Mouse (Mus musculus) liver, embryonic 11.5 days (tissue): ENCODE data around the gene Il23a. TPM values are rescaled to one million over a fixed set of nuclear protein-coding genes. Genes with fewer than 3 reads are reported as not detected.
"Not testable (repeated sequence)": the region's sequence is repeated elsewhere in the genome, so short reads cannot be mapped to it uniquely, and the experiment has no call there.

Experiments used
- ATAC-seq: fragments of 200-750 bp; cut with Nextera tagmentation; replicated peaks from 2 replicates; pipeline ENCODE4 v1.8.0; 2017; ENCODE audit warnings: moderate number of reproducible peaks, mild to moderate bottlenecking, moderate TSS enrichment, moderate library complexity; ENCODE audit not compliant: low FRiP score
- DNase-seq: peaks from one replicate; pipeline ENCODE4 v3.0.0-alpha.2; 2017; ENCODE audit warnings: low spot score
- H3K27ac ChIP-seq: fragments of 300-500 bp; sonication (generic); 2 replicates; pipeline ENCODE4 v1.5.1; 2014; ENCODE audit warnings: mild to moderate bottlenecking, low read depth, low read length, control low read depth
- H3K27me3 ChIP-seq: fragments of 300-500 bp; sonication (generic); replicated peaks from 2 replicates; pipeline ENCODE4 v1.6.1; 2014; ENCODE audit warnings: low read length, mixed read lengths; ENCODE audit not compliant: control insufficient read depth, insufficient read depth
- H3K36me3 ChIP-seq: fragments of 300-500 bp; sonication (generic); 2 replicates; pipeline ENCODE4 v1.6.1; 2014; ENCODE audit warnings: mild to moderate bottlenecking, low read length, moderate library complexity, mixed read lengths; ENCODE audit not compliant: control insufficient read depth, insufficient read depth
- H3K4me1 ChIP-seq: fragments of 300-500 bp; sonication (generic); replicated peaks from 2 replicates; pipeline ENCODE4 v1.6.1; 2014; ENCODE audit warnings: low read length, mixed read lengths; ENCODE audit not compliant: control insufficient read depth, insufficient read depth
- H3K4me2 ChIP-seq: fragments of 300-500 bp; sonication (generic); 2 replicates; pipeline ENCODE4 v1.6.1; 2014; ENCODE audit warnings: mild to moderate bottlenecking, control low read depth, moderate library complexity
- H3K4me3 ChIP-seq: fragments of 300-500 bp; sonication (generic); 2 replicates; pipeline ENCODE4 v1.5.1; 2014; ENCODE audit warnings: low read depth, low read length, control low read depth
- H3K9ac ChIP-seq: fragments of 300-500 bp; sonication (generic); 2 replicates; pipeline ENCODE4 v1.6.1; 2014; ENCODE audit warnings: low read depth, low read length, control low read depth
- H3K9me3 ChIP-seq: fragments of 300-500 bp; sonication (generic); 2 replicates; pipeline ENCODE4 v1.6.1; 2016; ENCODE audit warnings: low read length, inconsistent platforms, mixed read lengths; ENCODE audit not compliant: control insufficient read depth
- WGBS: fragments of 180-500 bp; shearing (Covaris S2); extraction: QIAGEN DNeasy Blood & Tissue Kit; methylation state at CpG from one replicate; pipeline ENCODE4 v1.1.7; 2014; 5-methylcytosine and 5-hydroxymethylcytosine counted together
- polyA plus RNA-seq: library from polyadenylated mRNA; unstranded; fragments of >200 nt; fragmentation: Nextera tagmentation; extraction: Ambion mirVana; gene quantifications from 2 replicates; pipeline ENCODE4 v1.2.1, GENCODE M21; 2014

Gene Il23a
- polyA plus RNA-seq, 1 experiment from 2014 or later: 0.12 TPM

DNA sequence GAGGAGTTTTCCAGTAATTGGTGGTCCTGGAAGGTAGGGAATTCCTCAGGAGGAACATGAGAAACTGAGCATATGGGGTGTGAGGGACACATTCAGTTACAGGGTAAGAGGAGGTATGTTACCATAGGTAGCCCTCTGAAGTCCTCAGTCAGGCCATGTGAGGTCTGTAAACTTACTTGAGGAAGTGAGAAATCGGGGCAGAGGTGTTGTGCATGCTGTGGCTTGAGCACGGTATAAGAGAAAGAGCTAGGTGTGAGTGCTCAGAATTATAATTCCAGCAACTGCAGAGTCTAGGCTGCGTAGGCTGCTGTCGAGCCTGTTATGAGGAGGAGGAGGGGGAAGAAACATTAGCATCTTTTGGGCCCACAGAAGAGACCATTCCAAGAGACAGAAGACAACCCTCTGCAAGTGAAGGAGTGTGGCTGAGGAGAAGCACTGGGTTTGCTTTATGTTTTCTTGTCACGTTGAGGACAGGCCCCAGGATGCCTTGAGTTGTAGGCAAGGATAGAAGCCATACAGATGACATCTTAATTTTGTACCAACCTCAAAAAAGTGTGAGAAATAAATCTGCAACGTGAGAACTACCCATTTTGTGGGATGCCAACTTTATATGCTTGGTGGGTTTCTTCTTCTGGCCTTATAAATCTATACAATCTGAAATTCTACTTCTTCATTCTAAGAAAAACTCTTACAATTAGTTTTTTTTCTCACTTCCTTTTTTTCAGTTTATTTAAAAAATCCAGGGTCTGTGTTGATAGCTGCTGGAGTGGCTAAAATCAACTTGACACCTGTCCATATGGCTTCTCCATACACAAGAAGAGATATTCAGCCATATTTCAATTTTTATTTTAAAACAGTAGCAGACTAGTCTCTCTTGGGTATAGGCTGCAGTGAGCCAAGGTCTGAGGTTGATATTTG lies 34.9 kb downstream of the Il23a start:
- WGBS: 77% methylated on average over 6 of the region's 6 CpGs
- DNase-seq: no peak
- Histone ChIP-seq H3K4me2 (no peak overlapping the region), H3K4me3 (no peak overlapping the region), H3K4me1 (no peaks in the 10 kb centered on the region; the same call in 1 of the 2 replicates), H3K27me3 (no peaks in the 10 kb centered on the region), H3K9ac (no peak overlapping the region), H3K36me3 (no peaks in the 10 kb centered on the region), H3K27ac (no peak overlapping the region), H3K9me3 (no peaks in the 10 kb centered on the region)
- ATAC-seq: no peak

DNA sequence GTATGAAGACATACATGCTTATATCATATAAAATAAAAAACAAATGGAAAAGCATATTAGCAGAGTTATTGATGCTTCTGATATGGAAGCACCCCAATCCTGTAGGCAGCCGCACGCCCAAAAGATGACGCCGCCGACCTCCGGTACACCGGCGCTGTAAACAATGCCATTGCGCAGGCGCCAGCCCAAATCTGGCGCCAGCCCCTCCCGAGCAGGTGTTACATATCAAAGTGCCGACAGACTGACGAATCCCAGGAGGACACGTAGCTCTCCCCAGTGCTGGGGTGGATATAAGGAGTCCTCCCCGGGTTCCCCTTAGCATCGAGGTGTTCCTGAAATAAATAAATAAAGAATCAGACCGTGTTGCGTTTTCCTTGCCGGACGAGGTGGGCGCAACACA lies 36.3 kb downstream of the Il23a start:
- ATAC-seq (no peak), DNase-seq (no peak)
- Histone ChIP-seq H3K9me3 (no peaks in the 10 kb centered on the region), H3K4me2 (no peak overlapping the region), H3K9ac (no peak overlapping the region), H3K4me1 (no peaks in the 10 kb centered on the region; the same call in 1 of the 2 replicates), H3K27me3 (no peaks in the 10 kb centered on the region), H3K36me3 (no peaks in the 10 kb centered on the region), H3K4me3 (no peak overlapping the region), H3K27ac (no peak overlapping the region)
- 77% methylated on average over 22 of the region's 22 CpGs for WGBS

- not testable (repeated sequence) for H3K27ac ChIP-seq, H3K4me2 ChIP-seq, DNase-seq, H3K4me1 ChIP-seq, H3K27me3 ChIP-seq, ATAC-seq, H3K4me3 ChIP-seq, H3K9ac ChIP-seq, H3K9me3 ChIP-seq, H3K36me3 ChIP-seq
- WGBS: 80% methylated on average over 7 of the region's 7 CpGs
Observed at GRCm38 (mm10) chr10:128260376-128260775, 38.2 kb downstream of the Il23a start.

GRCm38 (mm10) chr10:128259946-128260345 lies 38.6 kb downstream of the Il23a start:
- Histone ChIP-seq H3K4me1 (no peaks in the 10 kb centered on the region; the same call in 1 of the 2 replicates), H3K4me2 (no peak overlapping the region), H3K27ac (no peak overlapping the region), H3K4me3 (no peak overlapping the region), H3K36me3 (no peaks in the 10 kb centered on the region), H3K9ac (no peak overlapping the region), H3K27me3 (no peaks in the 10 kb centered on the region), H3K9me3 (no peaks in the 10 kb centered on the region)
- 92% methylated on average over 5 of the region's 5 CpGs for WGBS
- ATAC-seq: no peak
- no peak for DNase-seq

GRCm38 (mm10) chr10:128258953-128259352 lies 39.6 kb downstream of the Il23a start:
- DNase-seq: no peak
- no peak overlapping the region for H3K9ac ChIP-seq

DNA sequence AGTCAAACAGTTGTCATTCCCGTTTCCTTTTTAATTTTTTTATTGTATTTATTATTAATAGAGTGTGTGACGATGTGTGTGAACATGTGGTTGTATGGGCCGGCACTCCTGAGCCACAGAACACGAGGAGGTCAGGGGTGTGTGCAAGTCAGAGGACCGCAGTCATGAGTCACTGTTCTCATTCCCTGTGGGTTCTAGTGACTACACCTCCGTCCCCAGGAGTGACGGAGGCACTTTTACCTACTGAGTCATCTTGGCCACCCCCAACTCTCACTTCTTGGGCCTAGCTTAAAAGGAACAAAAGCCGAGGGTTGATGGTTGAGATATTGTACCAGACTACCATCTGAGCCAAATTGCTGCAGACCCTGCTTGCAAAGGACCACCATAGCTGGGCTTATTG lies 42.2 kb downstream of the Il23a start:
- DNase-seq (no peak), ATAC-seq (no peak)
- H3K9me3 ChIP-seq: no peaks in the 10 kb centered on the region
- WGBS: 82% methylated on average over 8 of the region's 8 CpGs
- H3K36me3 ChIP-seq: peaks cover 12% of the 10 kb centered on the region
- H3K4me1 ChIP-seq: no peaks in the 10 kb centered on the region; the same call in 1 of the 2 replicates
- H3K27ac ChIP-seq: no peak overlapping the region
- H3K4me2 ChIP-seq: no peak overlapping the region
- no peak overlapping the region for H3K4me3 ChIP-seq
- H3K27me3 ChIP-seq: no peaks in the 10 kb centered on the region
- H3K9ac ChIP-seq: no peak overlapping the region

More at GRCm38 (mm10) chr10:128258953-128259352, 39.6 kb downstream of the Il23a start:
- H3K4me1 ChIP-seq: no peaks in the 10 kb centered on the region; the same call in 1 of the 2 replicates
- no peaks in the 10 kb centered on the region for H3K36me3 ChIP-seq
- H3K4me2 ChIP-seq: no peak overlapping the region
- no peak overlapping the region for H3K4me3 ChIP-seq
- ATAC-seq: no peak; the same call in 1 of the 2 replicates
- H3K27ac ChIP-seq: no peak overlapping the region
- WGBS: 38% methylated on average over 4 of the region's 4 CpGs
- no peaks in the 10 kb centered on the region for H3K27me3 ChIP-seq
- no peaks in the 10 kb centered on the region for H3K9me3 ChIP-seq

DNA sequence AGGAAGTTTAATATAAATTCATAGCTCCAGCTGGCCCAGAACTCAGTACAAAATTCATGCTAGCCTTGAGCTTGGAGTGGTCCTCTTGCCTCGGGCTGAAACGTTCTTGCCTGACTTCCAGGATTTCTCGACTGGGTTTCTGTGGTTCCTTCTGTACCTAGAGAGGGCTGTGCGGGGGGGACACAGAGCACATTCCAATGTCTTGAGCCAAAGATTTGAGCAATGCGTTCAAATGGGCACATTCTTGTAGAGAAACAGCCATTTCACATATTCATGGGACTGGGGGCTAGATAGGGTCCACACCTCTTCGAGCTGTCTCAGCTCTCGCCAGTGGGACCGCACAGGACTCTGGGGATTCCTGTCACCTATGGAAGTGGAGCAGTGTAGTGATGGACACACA lies 42.6 kb downstream of the Il23a start:
- no peak overlapping the region for H3K9ac ChIP-seq
- no peaks in the 10 kb centered on the region for H3K27me3 ChIP-seq
- no peak overlapping the region for H3K4me3 ChIP-seq
- ATAC-seq (no peak), DNase-seq (no peak)
- no peaks in the 10 kb centered on the region; the same call in 1 of the 2 replicates for H3K4me1 ChIP-seq
- no peaks in the 10 kb centered on the region for H3K9me3 ChIP-seq
- no peak overlapping the region for H3K27ac ChIP-seq
- no peak overlapping the region for H3K4me2 ChIP-seq
- 90% methylated on average over 8 of the region's 8 CpGs for WGBS
- H3K36me3 ChIP-seq: peaks cover 12% of the 10 kb centered on the region

- Histone ChIP-seq H3K27me3 (no peaks in the 10 kb centered on the region), H3K36me3 (peaks cover 31% of the 10 kb centered on the region), H3K4me1 (no peaks in the 10 kb centered on the region), H3K9ac (no peak within 1 kb of the TSS), H3K4me2 (no peak within 1 kb of the TSS), H3K9me3 (no peaks in the 10 kb centered on the region), H3K4me3 (no peak within 1 kb of the TSS), H3K27ac (0 out of 2 replicates have a peak within 1 kb of the TSS, but pooled peaks have one; percentile 8)
- no peak for ATAC-seq
- WGBS: 82% methylated on average over 4 of the region's 4 CpGs
- DNase-seq: no peak
Observed at GRCm38 (mm10) chr10:128253677-128254255, 44.8 kb downstream of the Il23a start, which contains the start of gene Apon. Apon (plus strand) TSS chr10:128254096.
